Mouse (Mus musculus) midbrain, embryonic 15.5 days (tissue): ENCODE results near the gene BC048562. TPM values are rescaled to one million over a fixed set of nuclear protein-coding genes. Genes with fewer than 3 reads are reported as not detected.

ENCODE experiments used
- ATAC-seq: fragments of 200-750 bp; cut with Nextera tagmentation; replicated peaks from 2 replicates; pipeline ENCODE4 v1.8.0; 2017; ENCODE audit warnings: moderate TSS enrichment
- H3K27ac ChIP-seq: fragments of 300-500 bp; sonication (generic); 2 replicates; pipeline ENCODE4 v1.5.1; 2015; ENCODE audit warnings: mild to moderate bottlenecking, inconsistent platforms
- H3K27me3 ChIP-seq: fragments of 300-500 bp; sonication (generic); replicated peaks from 2 replicates; pipeline ENCODE4 v1.6.1; 2015; ENCODE audit warnings: inconsistent platforms
- H3K36me3 ChIP-seq: fragments of 300-500 bp; sonication (generic); replicated peaks from 2 replicates; pipeline ENCODE4 v1.6.1; 2015; ENCODE audit warnings: inconsistent platforms
- H3K4me1 ChIP-seq: fragments of 300-500 bp; sonication (generic); 2 replicates; pipeline ENCODE4 v1.6.1; 2015; ENCODE audit warnings: inconsistent platforms
- H3K4me2 ChIP-seq: fragments of 300-500 bp; sonication (generic); 2 replicates; pipeline ENCODE4 v1.6.1; 2015; ENCODE audit warnings: inconsistent platforms, mild to moderate bottlenecking, moderate library complexity
- H3K4me3 ChIP-seq: fragments of 300-500 bp; sonication (generic); 2 replicates; pipeline ENCODE4 v1.5.1; 2015; ENCODE audit warnings: mild to moderate bottlenecking, inconsistent platforms
- H3K9ac ChIP-seq: fragments of 300-500 bp; sonication (generic); 2 replicates; pipeline ENCODE4 v1.6.1; 2015; ENCODE audit warnings: mild to moderate bottlenecking, inconsistent platforms
- H3K9me3 ChIP-seq: fragments of 300-500 bp; sonication (generic); 2 replicates; pipeline ENCODE4 v1.6.1; 2016; ENCODE audit warnings: inconsistent platforms
- WGBS: fragments of 180-500 bp; shearing (Covaris S2); methylation state at CpG from one replicate; pipeline ENCODE4 v1.1.7; 2015; ENCODE audit warnings: mixed read lengths; 5-methylcytosine and 5-hydroxymethylcytosine counted together
- polyA plus RNA-seq: library from polyadenylated mRNA; unstranded; fragments of >200 nt; fragmentation: Nextera tagmentation; extraction: Ambion mirVana; gene quantifications from 2 replicates; pipeline ENCODE4 v1.2.1, GENCODE M21; 2015

Gene BC048562
- not detected in 2 replicates for polyA plus RNA-seq

DNA sequence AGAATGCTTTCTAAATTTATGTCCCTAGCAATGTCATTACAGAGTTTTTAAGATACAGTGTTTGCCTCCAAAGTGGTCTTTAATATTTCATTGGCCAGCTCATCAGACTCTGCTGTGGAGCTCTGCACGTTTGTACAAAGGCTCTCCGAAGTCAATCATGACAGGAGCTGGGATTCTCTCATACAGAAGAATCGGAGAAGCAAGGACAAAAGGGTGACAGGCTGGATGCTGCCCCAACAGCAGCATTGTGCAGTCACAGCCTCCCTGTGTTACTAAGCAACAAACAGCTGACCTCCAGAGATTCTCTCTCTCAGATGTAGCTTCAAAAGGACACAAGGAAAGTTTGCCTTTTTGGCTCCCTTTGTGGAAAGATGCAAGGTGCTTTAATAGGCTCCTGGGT lies at the start of gene BC048562:
Gene BC048562 (plus strand): TSS at position 301 of the 400 bp plus-strand sequence.
- Histone ChIP-seq H3K27me3 (no peaks in the 10 kb centered on the region), H3K9me3 (no peaks in the 10 kb centered on the region), H3K4me3 (no peak within 1 kb of the TSS), H3K4me1 (peaks cover 14% of the 10 kb centered on the region), H3K36me3 (no peaks in the 10 kb centered on the region), H3K9ac (no peak within 1 kb of the TSS), H3K27ac (peak within 1 kb of the TSS; percentile 48; the same call in 1 of the 2 replicates), H3K4me2 (no peak within 1 kb of the TSS)
- WGBS, result 11% methylated on average over 3 of the region's 3 CpGs
- no peak for ATAC-seq

DNA sequence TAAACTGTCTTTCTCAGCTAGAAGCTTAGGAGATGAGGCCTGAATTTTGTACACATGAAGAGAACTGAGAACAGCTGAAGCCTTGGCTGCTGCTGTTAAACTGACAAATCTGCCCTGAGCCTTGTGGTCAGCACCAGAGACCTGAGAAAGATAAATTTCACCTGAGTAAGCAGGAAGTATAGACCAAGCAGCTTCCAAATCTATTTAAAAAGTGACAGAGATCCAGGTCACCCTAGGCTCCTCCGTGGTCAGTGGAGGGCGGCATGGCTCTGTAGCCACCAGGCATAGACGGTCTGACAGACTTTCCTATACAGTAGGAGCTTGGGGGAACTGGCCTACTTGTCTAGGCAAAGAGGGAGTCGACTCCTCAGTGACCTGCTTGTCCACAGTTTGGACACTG lies 49.5 kb upstream of the BC048562 start:
- no peaks in the 10 kb centered on the region for H3K9me3 ChIP-seq
- no peak overlapping the region for H3K4me3 ChIP-seq
- no peak overlapping the region for H3K4me2 ChIP-seq
- no peaks in the 10 kb centered on the region for H3K27me3 ChIP-seq
- WGBS, result 88% methylated on average over 4 of the region's 4 CpGs
- no peak overlapping the region for H3K27ac ChIP-seq
- ATAC-seq, result no peak
- H3K36me3 ChIP-seq, result peaks cover 81% of the 10 kb centered on the region
- no peaks in the 10 kb centered on the region for H3K4me1 ChIP-seq
- H3K9ac ChIP-seq, result no peak overlapping the region

DNA sequence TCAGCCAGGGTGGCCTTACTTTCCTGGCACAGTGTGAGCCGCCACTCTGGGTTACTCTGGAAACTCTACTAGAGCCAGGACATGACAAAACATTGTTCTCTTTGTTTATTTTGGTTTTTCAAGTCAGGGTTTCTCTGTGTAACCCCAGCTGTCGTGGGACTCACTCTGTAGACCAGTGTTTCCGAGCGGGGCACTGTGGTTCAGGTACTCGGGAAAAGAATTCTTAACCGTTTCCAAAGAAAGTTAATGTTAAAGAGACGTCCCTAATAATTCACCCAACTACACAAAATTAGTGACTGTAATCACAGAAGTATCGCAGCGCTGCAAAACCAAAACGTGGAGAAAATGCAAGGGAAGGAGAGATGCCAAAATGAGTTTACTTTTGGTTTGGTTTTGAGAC lies 47.7 kb upstream of the BC048562 start:
- H3K4me3 ChIP-seq, result no peak overlapping the region
- no peak overlapping the region for H3K4me2 ChIP-seq
- H3K9me3 ChIP-seq, result no peaks in the 10 kb centered on the region
- no peak overlapping the region for H3K9ac ChIP-seq
- ATAC-seq, result no peak
- H3K4me1 ChIP-seq, result no peaks in the 10 kb centered on the region
- H3K36me3 ChIP-seq, result peaks cover 80% of the 10 kb centered on the region
- 89% methylated on average over 10 of the region's 10 CpGs for WGBS
- H3K27me3 ChIP-seq, result no peaks in the 10 kb centered on the region
- H3K27ac ChIP-seq, result no peak overlapping the region

DNA sequence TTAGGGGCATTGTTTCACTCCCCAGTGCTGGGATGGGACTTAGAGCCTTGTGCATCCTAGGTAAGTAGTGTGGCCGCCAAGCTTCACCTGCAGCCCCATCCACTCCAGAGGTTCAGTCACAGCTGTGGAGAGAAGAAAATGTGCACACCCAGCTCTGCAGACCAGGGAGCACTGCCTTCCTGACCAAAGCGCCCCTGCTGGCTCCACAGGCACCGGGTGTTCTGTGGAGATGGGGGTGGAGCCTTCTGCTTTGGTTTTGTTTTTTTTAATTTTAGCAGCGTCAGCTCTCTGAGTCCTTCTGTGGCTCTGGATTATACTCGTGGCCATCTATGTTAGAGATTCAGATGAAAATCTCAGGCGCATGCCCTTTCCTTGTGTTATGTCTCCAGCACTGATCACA lies 47.1 kb upstream of the BC048562 start:
- ATAC-seq, result no peak
- no peaks in the 10 kb centered on the region for H3K27me3 ChIP-seq

DNA sequence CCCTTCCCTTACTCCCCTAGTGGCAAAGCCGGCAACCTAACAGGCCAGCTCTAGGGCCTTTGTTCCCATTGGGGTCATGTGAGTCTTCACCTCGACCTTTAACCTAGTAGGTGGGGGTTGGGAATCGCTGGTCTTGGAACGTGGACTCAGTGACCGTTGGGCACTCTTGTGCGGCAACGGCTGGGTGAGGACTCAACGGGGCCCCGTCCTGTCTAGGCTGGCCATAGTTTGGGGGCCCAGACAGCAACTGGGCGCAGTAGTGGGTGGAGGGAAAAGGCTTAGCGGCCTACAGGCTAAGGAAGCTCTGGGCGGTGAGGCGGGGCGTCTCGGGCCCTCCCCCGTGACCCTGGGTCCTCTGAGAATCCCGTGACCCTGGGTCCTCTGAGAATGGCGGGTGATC lies 43.6 kb upstream of the BC048562 start, which contains the start of gene 1700102P08Rik:
Gene 1700102P08Rik (plus strand): TSS at position 130 of the 400 bp plus-strand sequence.
- Histone ChIP-seq H3K4me3 (no peak within 1 kb of the TSS), H3K36me3 (peaks cover 52% of the 10 kb centered on the region), H3K4me1 (no peaks in the 10 kb centered on the region), H3K4me2 (no peak within 1 kb of the TSS), H3K9ac (no peak within 1 kb of the TSS), H3K27me3 (no peaks in the 10 kb centered on the region), H3K9me3 (no peaks in the 10 kb centered on the region), H3K27ac (no peak within 1 kb of the TSS)
- no peak for ATAC-seq
- WGBS, result 53% methylated on average over 18 of the region's 18 CpGs

More for the DNA sequence above, 47.1 kb upstream of the BC048562 start:
- H3K9me3 ChIP-seq, result no peaks in the 10 kb centered on the region
- no peaks in the 10 kb centered on the region for H3K4me1 ChIP-seq
- H3K36me3 ChIP-seq, result peaks cover 76% of the 10 kb centered on the region
- H3K27ac ChIP-seq, result no peak overlapping the region
- no peak overlapping the region for H3K4me3 ChIP-seq
- 80% methylated on average over 6 of the region's 6 CpGs for WGBS
- H3K4me2 ChIP-seq, result no peak overlapping the region
- H3K9ac ChIP-seq, result no peak overlapping the region

DNA sequence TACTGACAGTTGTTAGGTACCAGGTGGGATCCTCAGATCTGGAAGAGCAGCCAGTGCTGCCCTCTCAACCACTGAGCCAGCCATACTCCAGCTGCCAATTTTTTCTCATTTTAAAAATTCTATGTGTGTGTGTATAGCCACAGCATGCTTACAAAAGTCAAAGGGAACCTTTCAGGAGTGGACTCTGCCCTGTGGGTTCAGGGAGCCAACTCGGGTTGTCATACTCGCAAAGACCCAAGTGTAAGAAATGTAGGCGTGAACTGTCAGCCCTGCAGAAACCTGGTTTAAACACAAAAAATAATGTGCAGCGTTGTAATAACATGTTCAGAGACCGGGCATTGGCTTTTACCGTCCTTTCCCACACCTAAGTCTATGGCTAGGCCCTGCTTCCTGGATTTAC lies 42.1 kb upstream of the BC048562 start:
- no peak for ATAC-seq
- Histone ChIP-seq H3K27ac (no peak overlapping the region), H3K9me3 (no peaks in the 10 kb centered on the region), H3K9ac (no peak overlapping the region), H3K27me3 (no peaks in the 10 kb centered on the region), H3K4me3 (no peak overlapping the region), H3K36me3 (peaks cover 37% of the 10 kb centered on the region), H3K4me2 (no peak overlapping the region), H3K4me1 (no peaks in the 10 kb centered on the region)
- WGBS, result 94% methylated on average over 6 of the region's 6 CpGs

DNA sequence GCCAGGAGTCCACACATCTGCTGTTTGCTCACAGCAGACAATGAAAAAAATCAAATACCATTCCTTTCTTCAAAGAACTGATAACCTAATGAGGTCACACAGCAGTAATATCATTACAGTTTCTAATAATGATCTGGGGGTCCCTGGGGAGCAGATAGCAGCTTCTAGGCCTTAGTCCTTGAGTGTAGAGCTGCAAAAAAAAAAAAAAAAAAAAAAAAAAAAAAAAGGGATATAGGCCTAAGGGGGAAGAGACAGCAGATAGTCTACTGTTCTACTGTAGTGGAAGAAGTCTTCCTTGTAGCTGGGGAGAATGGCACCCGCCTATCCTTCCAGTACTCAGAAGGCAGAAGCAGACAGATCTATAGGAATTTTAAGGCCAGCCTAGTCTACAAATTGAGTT lies 40.9 kb upstream of the BC048562 start:
- no peaks in the 10 kb centered on the region for H3K27me3 ChIP-seq
- H3K9me3 ChIP-seq, result no peaks in the 10 kb centered on the region
- no peak overlapping the region for H3K4me2 ChIP-seq
- H3K9ac ChIP-seq, result no peak overlapping the region
- no peak for ATAC-seq
- H3K36me3 ChIP-seq, result peaks cover 29% of the 10 kb centered on the region
- H3K4me1 ChIP-seq, result no peaks in the 10 kb centered on the region
- H3K27ac ChIP-seq, result no peak overlapping the region
- 91% methylated on average over 1 of the region's 1 CpGs for WGBS
- H3K4me3 ChIP-seq, result no peak overlapping the region

DNA sequence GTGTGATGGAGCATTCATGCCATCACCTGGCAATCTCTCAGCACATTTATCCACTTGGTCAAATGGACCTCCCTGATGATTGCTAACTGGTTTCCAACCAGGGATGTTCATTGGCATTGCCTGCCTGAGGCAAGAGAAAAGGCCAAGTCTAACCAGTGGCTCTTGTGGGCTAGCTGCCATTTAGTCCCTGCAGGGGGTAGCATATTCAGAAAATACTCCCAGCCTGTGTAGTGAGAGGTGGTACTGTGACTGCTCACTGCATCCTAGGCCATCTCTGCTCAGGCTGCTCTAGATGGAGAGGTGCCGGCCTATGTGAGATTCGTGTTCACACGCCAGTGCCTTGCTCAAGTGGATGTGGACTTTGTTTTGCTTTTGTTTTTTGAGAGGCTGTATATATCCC lies 38.0 kb upstream of the BC048562 start:
- ATAC-seq, result no peak
- Histone ChIP-seq H3K36me3 (peaks cover 5% of the 10 kb centered on the region; the same call in 1 of the 2 replicates), H3K9ac (no peak overlapping the region), H3K4me1 (no peaks in the 10 kb centered on the region), H3K4me3 (no peak overlapping the region), H3K4me2 (no peak overlapping the region), H3K27me3 (no peaks in the 10 kb centered on the region), H3K9me3 (no peaks in the 10 kb centered on the region), H3K27ac (no peak overlapping the region)
- WGBS, result 92% methylated on average over 3 of the region's 3 CpGs

DNA sequence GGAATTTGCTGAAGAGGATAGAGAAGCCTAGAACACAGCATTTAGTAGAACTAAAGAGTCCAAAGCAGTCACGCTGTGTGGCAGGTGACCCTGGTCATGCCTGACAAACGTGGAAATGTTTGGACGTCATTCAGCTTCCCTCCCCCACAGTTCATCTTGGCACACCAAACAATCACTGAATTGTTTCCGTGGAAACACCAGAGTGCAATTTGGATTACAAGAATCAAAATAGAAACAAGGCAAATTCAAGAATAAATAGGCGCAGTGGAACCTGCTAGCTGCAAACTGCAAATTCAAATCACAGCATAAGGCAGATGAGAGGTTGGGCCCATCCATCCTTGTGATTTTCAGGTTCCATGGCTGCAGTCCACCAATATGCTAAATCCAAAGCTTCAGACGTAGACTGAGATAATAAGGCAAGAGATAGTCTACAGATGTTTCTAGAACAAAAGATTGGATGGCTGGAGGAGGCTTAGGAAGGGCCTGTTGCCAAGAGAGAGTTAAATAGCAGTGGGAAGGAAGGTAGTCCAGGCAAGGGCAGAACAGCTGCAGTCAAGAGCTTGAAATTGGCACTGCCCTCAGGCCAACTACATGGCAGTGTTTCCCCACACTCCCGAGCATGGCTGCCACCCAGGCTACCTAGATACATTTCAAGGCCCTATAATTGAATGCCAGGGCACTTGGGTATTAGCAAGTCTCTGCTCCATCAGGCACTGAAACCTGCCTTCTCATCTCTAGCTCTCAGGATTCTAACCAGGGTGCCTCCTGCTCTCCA lies 34.9 kb upstream of the BC048562 start:
- no peaks in the 10 kb centered on the region for H3K9me3 ChIP-seq
- 34% methylated on average over 7 of the region's 7 CpGs for WGBS
- H3K27me3 ChIP-seq, result no peaks in the 10 kb centered on the region
- no peak for ATAC-seq
- H3K9ac ChIP-seq, result no peak overlapping the region
- H3K36me3 ChIP-seq, result no peaks in the 10 kb centered on the region
- no peaks in the 10 kb centered on the region for H3K4me1 ChIP-seq
- peak overlapping the region; percentile 25 for H3K27ac ChIP-seq
- no peak overlapping the region for H3K4me3 ChIP-seq
- H3K4me2 ChIP-seq, result no peak overlapping the region

DNA sequence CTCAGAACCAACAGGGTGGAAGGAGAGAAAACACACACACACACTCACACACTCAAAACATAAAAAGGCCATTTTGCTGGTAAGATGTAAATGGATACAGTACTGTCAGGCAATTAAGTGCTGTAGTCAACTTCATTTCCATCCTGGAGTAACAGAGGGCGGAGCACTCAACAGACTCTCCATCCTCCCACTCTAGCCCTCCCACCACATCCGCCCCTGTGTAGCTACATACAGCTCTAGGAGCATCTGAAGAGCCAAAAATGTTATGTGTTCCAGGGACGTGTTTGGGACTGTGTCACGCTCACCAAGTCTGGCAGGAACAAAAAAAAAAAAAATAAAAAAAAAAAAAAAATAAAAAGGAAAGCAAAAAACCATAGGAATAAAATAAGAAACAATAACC lies 33.2 kb upstream of the BC048562 start:
- no peaks in the 10 kb centered on the region for H3K9me3 ChIP-seq
- H3K4me3 ChIP-seq, result no peak overlapping the region
- H3K27me3 ChIP-seq, result no peaks in the 10 kb centered on the region
- no peak overlapping the region for H3K9ac ChIP-seq
- H3K4me1 ChIP-seq, result no peaks in the 10 kb centered on the region
- WGBS, result 95% methylated on average over 4 of the region's 4 CpGs
- H3K4me2 ChIP-seq, result no peak overlapping the region
- H3K27ac ChIP-seq, result no peak overlapping the region
- no peak for ATAC-seq
- no peaks in the 10 kb centered on the region for H3K36me3 ChIP-seq

DNA sequence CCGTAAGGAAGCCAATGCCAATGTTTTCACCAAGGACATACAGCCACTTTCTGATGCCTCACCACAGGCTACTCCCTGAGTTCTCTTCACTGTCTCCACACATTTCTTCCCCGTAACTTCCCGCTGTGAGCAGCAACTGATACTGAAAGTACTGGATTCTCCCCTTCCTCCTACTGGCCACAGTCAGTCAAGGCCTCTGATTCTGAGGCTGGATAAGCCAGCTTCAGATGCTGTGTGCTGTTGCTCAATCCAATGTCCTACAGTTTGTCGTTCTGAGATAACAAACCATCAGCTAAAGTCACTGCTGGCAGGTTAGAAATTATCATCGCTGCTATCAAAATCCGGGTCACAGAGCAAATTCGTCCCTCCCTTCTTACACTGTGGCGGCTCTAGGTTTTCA lies 31.8 kb upstream of the BC048562 start:
- no peak overlapping the region for H3K27ac ChIP-seq
- ATAC-seq, result no peak
- H3K4me1 ChIP-seq, result no peaks in the 10 kb centered on the region
- no peak overlapping the region for H3K9ac ChIP-seq
- no peak overlapping the region for H3K4me3 ChIP-seq
- H3K9me3 ChIP-seq, result no peaks in the 10 kb centered on the region
- no peak overlapping the region for H3K4me2 ChIP-seq
- H3K27me3 ChIP-seq, result no peaks in the 10 kb centered on the region
- H3K36me3 ChIP-seq, result no peaks in the 10 kb centered on the region
- 83% methylated on average over 8 of the region's 8 CpGs for WGBS

DNA sequence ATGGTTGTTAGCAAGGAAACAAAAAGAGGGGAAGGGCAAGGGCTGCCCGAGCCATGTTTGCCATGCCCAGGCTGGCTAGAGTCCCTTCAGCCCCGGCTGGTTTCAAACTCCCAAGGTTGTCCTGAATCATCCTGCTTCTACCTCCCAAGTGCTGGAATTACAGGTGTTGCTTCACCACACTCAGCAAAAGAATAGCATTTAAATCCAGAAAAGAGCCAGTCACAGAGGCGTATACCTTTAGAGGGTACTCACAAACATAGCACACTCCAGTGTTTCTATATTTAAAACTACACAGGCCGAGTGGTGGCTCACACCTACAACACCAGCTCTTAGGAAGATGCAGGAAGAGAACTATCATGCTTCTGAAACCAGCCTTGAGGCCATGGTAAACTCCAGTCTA lies 26.7 kb upstream of the BC048562 start:
- Histone ChIP-seq H3K9ac (no peak overlapping the region), H3K4me3 (no peak overlapping the region), H3K4me1 (no peaks in the 10 kb centered on the region; the same call in 1 of the 2 replicates), H3K4me2 (no peak overlapping the region), H3K27ac (no peak overlapping the region), H3K27me3 (no peaks in the 10 kb centered on the region), H3K36me3 (no peaks in the 10 kb centered on the region), H3K9me3 (no peaks in the 10 kb centered on the region)
- WGBS, result 96% methylated on average over 4 of the region's 4 CpGs
- no peak for ATAC-seq

DNA sequence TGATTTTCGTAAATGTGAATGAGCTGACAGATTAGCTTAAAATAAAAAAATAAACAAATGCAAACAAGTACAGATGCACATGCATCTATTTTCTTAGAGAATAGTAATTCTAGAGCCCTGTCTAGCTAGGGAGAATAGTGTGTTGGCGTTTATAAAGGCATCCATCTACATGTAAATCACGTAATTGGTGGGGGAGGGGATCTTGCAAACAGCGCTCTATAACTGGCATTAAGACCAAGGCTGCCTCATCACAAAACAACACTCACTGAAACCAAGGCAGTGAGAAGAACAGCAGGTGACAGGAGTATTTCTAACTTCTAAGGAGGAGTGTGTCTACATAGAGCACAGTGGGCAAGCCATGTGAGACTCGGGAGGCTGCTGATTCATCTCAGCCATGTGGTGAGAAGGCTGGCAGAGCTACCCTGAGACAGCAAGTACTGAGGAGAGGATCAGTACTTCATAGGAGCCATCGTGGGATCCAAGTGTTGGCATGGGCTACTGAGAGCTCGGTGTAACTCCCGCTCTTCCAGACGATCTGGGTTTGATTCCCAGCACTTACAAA lies 24.8 kb upstream of the BC048562 start:
- Histone ChIP-seq H3K27ac (no peak overlapping the region), H3K36me3 (no peaks in the 10 kb centered on the region), H3K9ac (no peak overlapping the region), H3K4me3 (no peak overlapping the region), H3K4me2 (no peak overlapping the region), H3K9me3 (no peaks in the 10 kb centered on the region), H3K4me1 (no peaks in the 10 kb centered on the region; the same call in 1 of the 2 replicates), H3K27me3 (no peaks in the 10 kb centered on the region)
- ATAC-seq, result no peak
- WGBS, result 73% methylated on average over 9 of the region's 9 CpGs
